Mouse (Mus musculus) ES-CJ7 (cell line): ENCODE measurements at regions not wholly inside any gene's neighbourhood (a gene's known extent, or its start where the extent isn't known, plus 50 kb on each side); places are given as distances from the start of the nearest gene placed in this dataset.
A peak's percentile ranks its signal among the peaks of the same experiment; 100 is the strongest.

Experiments used
- DNase-seq: peaks from one replicate; pipeline ENCODE4 v3.0.0; 2011; ENCODE audit warnings: low read depth, low spot score

- no peak for DNase-seq
Measured at GRCm38 (mm10) chr12:51024057-51024743, 323.7 kb upstream of the G2e3 start.

- DNase-seq: no peak
Measured at GRCm38 (mm10) chr12:51018185-51018584, 329.7 kb upstream of the G2e3 start.

- no peak for DNase-seq
Measured at GRCm38 (mm10) chr12:51016081-51016480, 331.8 kb upstream of the G2e3 start.

- DNase-seq: no peak
Measured at GRCm38 (mm10) chr12:51009644-51010043, 338.2 kb upstream of the G2e3 start.

GRCm38 (mm10) chr12:51001722-51002592, 345.9 kb upstream of the G2e3 start:
- DNase-seq: no peak

GRCm38 (mm10) chr12:51001096-51001495, 346.8 kb upstream of the G2e3 start:
- DNase-seq: no peak

- DNase-seq: no peak
Measured at GRCm38 (mm10) chr12:51000281-51001075, 347.4 kb upstream of the G2e3 start.

- DNase-seq: peak; percentile 82
Measured at GRCm38 (mm10) chr12:50999295-51000237, 348.3 kb upstream of the G2e3 start.

GRCm38 (mm10) chr12:50995664-50996063, 346.8 kb upstream of the Prkd1 start:
- DNase-seq: no peak

- no peak for DNase-seq
Measured at GRCm38 (mm10) chr12:50989561-50990325, 340.8 kb upstream of the Prkd1 start.

GRCm38 (mm10) chr12:50981318-50981717, 332.4 kb upstream of the Prkd1 start:
- DNase-seq: no peak

- no peak for DNase-seq
Measured at GRCm38 (mm10) chr12:50980800-50981199, 331.9 kb upstream of the Prkd1 start.

- no peak for DNase-seq
Measured at GRCm38 (mm10) chr12:50970759-50971122, 321.8 kb upstream of the Prkd1 start.

GRCm38 (mm10) chr12:50969887-50970758, 321.2 kb upstream of the Prkd1 start:
- DNase-seq: no peak

- peak; percentile 2 for DNase-seq
Measured at GRCm38 (mm10) chr12:50969402-50969801, 320.5 kb upstream of the Prkd1 start.

- no peak for DNase-seq
Measured at GRCm38 (mm10) chr12:50967168-50967810, 318.4 kb upstream of the Prkd1 start.

GRCm38 (mm10) chr12:50953971-50954370, 305.1 kb upstream of the Prkd1 start:
- no peak for DNase-seq

- no peak for DNase-seq
Measured at GRCm38 (mm10) chr12:50947035-50947434, 298.1 kb upstream of the Prkd1 start.
